Mouse (Mus musculus): ENCODE results near the gene Nell2. TPM values are rescaled to one million over a fixed set of nuclear protein-coding genes. Genes with fewer than 3 reads are reported as not detected.
"Not testable (repeated sequence)": the region's sequence is repeated elsewhere in the genome, so short reads cannot be mapped to it uniquely, and the experiment has no call there.

The Nell2 gene
- polyA plus RNA-seq, 1 experiment from 2014 or later = 1.7 TPM

GRCm38 (mm10) chr15:95526626-95527411 lies 1.5 kb downstream of the Nell2 start:
- Histone ChIP-seq H3K36me3 (no peaks in the 10 kb centered on the region), H3K27me3 (replicated peaks) (peaks cover 66% of the 10 kb centered on the region), H3K9me3 (no peaks in the 10 kb centered on the region), H3K9ac (no peak overlapping the region), H3K4me3 (peak overlapping the region; percentile 58), H3K4me1 (peaks cover 16% of the 10 kb centered on the region), H3K4me2 (peak overlapping the region; percentile 95), H3K27ac (replicated peaks) (no peak overlapping the region)
- ATAC-seq (ENCODE audit: extremely low read depth, insufficient number of reproducible peaks, low FRiP score, low TSS enrichment) = no peak
- 8% methylated on average over 27 of the region's 27 CpGs for WGBS

DNA sequence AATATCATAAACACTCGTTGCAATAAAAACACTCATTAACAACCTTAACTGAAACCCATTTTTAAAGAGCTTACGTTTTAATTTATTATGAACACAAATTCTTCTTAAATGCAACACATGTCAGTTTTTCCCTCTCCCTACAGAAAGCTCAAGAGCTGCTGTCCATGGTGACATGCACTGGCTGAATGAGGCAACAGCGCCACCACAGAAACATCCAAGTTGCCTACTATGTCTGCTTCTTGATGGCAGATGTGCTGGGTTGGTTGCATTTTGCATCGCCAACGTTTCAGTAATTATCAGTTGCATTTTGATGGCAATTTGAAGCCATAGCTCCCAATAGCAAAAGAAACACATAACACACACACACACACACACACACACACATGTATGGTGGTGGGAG lies 2.4 kb downstream of the Nell2 start:
- Histone ChIP-seq H3K27ac (replicated peaks) (no peak overlapping the region), H3K9me3 (no peaks in the 10 kb centered on the region), H3K4me1 (peaks cover 16% of the 10 kb centered on the region), H3K27me3 (replicated peaks) (peaks cover 66% of the 10 kb centered on the region), H3K4me2 (no peak overlapping the region), H3K9ac (no peak overlapping the region), H3K4me3 (no peak overlapping the region), H3K36me3 (no peaks in the 10 kb centered on the region)
- WGBS = 6% methylated on average over 5 of the region's 5 CpGs
- no peak for ATAC-seq (ENCODE audit: extremely low read depth, insufficient number of reproducible peaks, low FRiP score, low TSS enrichment)

DNA sequence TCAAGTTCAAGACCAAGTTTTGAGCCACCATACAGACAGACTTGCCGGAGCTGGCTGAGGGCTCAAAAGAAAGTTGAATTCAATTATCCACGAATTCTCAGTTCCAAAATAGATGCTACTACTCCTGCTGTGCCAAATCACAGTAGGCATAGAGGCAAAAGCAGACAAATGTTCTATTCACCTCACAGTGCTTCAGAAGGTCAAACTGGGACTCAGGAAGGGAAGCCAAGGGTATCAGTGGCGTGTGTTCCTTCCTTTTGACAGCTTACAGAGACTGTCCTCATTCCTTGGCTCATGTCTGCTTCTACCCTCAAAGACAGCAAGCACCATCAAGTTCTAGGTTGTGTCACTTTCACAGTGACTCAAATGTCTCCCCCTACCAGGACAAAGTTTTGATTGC lies 10.2 kb downstream of the Nell2 start:
- no peak for ATAC-seq (ENCODE audit: extremely low read depth, insufficient number of reproducible peaks, low FRiP score, low TSS enrichment)
- no peaks in the 10 kb centered on the region for H3K4me1 ChIP-seq
- no peak overlapping the region for H3K4me2 ChIP-seq
- H3K27me3 ChIP-seq (replicated peaks) = 0 out of 2 replicates have a peak, but pooled peaks cover under 1% of the 10 kb centered on the region
- no peaks in the 10 kb centered on the region for H3K9me3 ChIP-seq
- no peak overlapping the region for H3K9ac ChIP-seq
- 59% methylated on average over 3 of the region's 3 CpGs for WGBS
- H3K4me3 ChIP-seq = no peak overlapping the region
- no peaks in the 10 kb centered on the region for H3K36me3 ChIP-seq
- no peak overlapping the region for H3K27ac ChIP-seq (replicated peaks)

DNA sequence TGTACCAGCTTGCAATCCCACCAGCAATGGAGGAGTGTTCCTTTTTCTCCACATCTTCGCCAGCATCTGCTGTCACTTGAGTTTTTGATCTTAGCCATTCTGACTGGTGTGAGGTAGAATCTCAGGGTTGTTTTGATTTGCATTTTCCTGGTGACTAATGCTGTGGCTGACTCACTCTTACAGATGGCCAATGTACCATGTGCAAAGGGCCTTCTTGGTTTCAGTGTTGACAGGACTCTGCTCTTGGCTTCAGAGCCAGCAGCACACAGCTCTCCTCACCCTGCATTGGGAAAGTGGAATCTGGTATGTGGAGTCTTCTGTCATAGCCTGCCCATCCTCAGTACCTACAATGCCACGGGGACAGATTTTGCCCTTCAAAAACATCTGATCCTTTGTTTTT lies 15.1 kb downstream of the Nell2 start:
- H3K9me3 ChIP-seq; ATAC-seq (ENCODE audit: extremely low read depth, insufficient number of reproducible peaks, low FRiP score, low TSS enrichment): not testable (repeated sequence)
- WGBS = 57% methylated on average over 2 of the region's 2 CpGs

GRCm38 (mm10) chr15:95495666-95496065 lies 32.7 kb downstream of the Nell2 start:
- no peak for ATAC-seq (ENCODE audit: extremely low read depth, insufficient number of reproducible peaks, low FRiP score, low TSS enrichment)
- no peaks in the 10 kb centered on the region for H3K27me3 ChIP-seq (replicated peaks)
- no peaks in the 10 kb centered on the region for H3K36me3 ChIP-seq
- 61% methylated on average over 4 of the region's 4 CpGs for WGBS
- H3K4me3 ChIP-seq = no peak overlapping the region
- no peak overlapping the region for H3K4me2 ChIP-seq
- peaks cover 3% of the 10 kb centered on the region; the same call in 1 of the 2 replicates for H3K9me3 ChIP-seq
- no peak overlapping the region for H3K9ac ChIP-seq
- H3K27ac ChIP-seq (replicated peaks) = no peak overlapping the region
- H3K4me1 ChIP-seq = no peaks in the 10 kb centered on the region

More for the DNA sequence above, 15.1 kb downstream of the Nell2 start:
- not testable (repeated sequence) for H3K27ac ChIP-seq (replicated peaks); H3K4me2 ChIP-seq; H3K4me3 ChIP-seq; H3K36me3 ChIP-seq; H3K27me3 ChIP-seq (replicated peaks); H3K4me1 ChIP-seq; H3K9ac ChIP-seq

GRCm38 (mm10) chr15:95495193-95495592 lies 33.2 kb downstream of the Nell2 start:
- H3K27ac ChIP-seq (replicated peaks) = no peak overlapping the region
- no peak for ATAC-seq (ENCODE audit: extremely low read depth, insufficient number of reproducible peaks, low FRiP score, low TSS enrichment)
- no peak overlapping the region for H3K9ac ChIP-seq
- no peak overlapping the region for H3K4me3 ChIP-seq
- WGBS = 77% methylated on average over 8 of the region's 8 CpGs
- no peaks in the 10 kb centered on the region for H3K4me1 ChIP-seq
- no peaks in the 10 kb centered on the region for H3K27me3 ChIP-seq (replicated peaks)
- H3K4me2 ChIP-seq = no peak overlapping the region
- no peaks in the 10 kb centered on the region for H3K36me3 ChIP-seq
- H3K9me3 ChIP-seq = peaks cover 3% of the 10 kb centered on the region; the same call in 1 of the 2 replicates

DNA sequence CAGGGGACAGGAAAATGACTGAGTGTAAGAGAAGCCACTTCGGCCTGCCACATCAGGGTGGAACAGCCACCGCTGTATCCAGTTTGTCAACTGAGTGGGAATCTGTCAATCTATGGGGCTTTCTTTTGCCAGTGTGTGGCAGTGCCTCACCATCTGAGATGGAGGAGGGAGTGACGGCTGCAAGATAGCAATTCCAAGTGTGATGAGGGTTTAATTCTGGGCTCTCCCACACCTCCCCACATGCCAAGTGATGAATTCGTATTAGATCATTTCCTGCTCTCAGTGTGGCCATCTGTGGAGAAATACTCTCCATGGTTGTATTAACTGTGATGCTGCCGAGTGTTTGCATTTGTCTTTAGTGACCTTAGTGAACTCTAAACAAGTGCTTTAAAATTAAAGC lies 36.2 kb downstream of the Nell2 start:
- no peaks in the 10 kb centered on the region for H3K4me1 ChIP-seq
- 57% methylated on average over 5 of the region's 5 CpGs for WGBS
- H3K36me3 ChIP-seq = no peaks in the 10 kb centered on the region
- H3K4me3 ChIP-seq = no peak overlapping the region
- no peaks in the 10 kb centered on the region for H3K9me3 ChIP-seq
- H3K27ac ChIP-seq (replicated peaks) = no peak overlapping the region
- no peak overlapping the region for H3K9ac ChIP-seq
- H3K4me2 ChIP-seq = no peak overlapping the region
- H3K27me3 ChIP-seq (replicated peaks) = no peaks in the 10 kb centered on the region
- ATAC-seq (ENCODE audit: extremely low read depth, insufficient number of reproducible peaks, low FRiP score, low TSS enrichment) = no peak

DNA sequence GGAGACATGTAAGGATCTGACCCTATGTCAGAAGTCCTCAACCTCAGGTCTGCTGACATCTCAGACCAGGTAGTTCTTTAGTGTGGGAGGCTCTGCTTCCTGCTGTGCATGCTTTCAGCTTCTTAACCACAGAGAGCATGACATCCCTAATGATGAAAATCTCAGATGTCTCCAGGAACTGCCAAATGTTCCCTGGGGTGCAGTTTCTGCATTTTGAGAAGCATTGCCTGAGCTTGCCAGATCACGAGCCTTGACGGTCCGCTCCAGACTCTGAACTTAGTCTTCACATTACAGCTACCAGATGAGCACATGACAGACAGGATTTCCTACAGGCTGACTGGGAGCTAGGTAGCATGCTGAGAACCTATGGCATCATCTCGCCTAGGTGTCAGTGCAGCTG lies 39.2 kb downstream of the Nell2 start:
- no peak overlapping the region for H3K9ac ChIP-seq
- WGBS = 59% methylated on average over 4 of the region's 4 CpGs
- no peaks in the 10 kb centered on the region for H3K27me3 ChIP-seq (replicated peaks)
- no peaks in the 10 kb centered on the region for H3K9me3 ChIP-seq
- ATAC-seq (ENCODE audit: extremely low read depth, insufficient number of reproducible peaks, low FRiP score, low TSS enrichment) = no peak
- H3K4me1 ChIP-seq = no peaks in the 10 kb centered on the region
- H3K4me3 ChIP-seq = no peak overlapping the region
- no peaks in the 10 kb centered on the region for H3K36me3 ChIP-seq
- no peak overlapping the region for H3K27ac ChIP-seq (replicated peaks)
- no peak overlapping the region for H3K4me2 ChIP-seq

GRCm38 (mm10) chr15:95487961-95488360 lies 40.4 kb downstream of the Nell2 start:
- Histone ChIP-seq H3K4me3 (no peak overlapping the region), H3K27me3 (replicated peaks) (no peaks in the 10 kb centered on the region), H3K4me1 (no peaks in the 10 kb centered on the region), H3K36me3 (no peaks in the 10 kb centered on the region), H3K9ac (no peak overlapping the region), H3K9me3 (no peaks in the 10 kb centered on the region), H3K4me2 (no peak overlapping the region), H3K27ac (replicated peaks) (no peak overlapping the region)
- WGBS = 68% methylated on average over 5 of the region's 5 CpGs
- ATAC-seq (ENCODE audit: extremely low read depth, insufficient number of reproducible peaks, low FRiP score, low TSS enrichment) = no peak

DNA sequence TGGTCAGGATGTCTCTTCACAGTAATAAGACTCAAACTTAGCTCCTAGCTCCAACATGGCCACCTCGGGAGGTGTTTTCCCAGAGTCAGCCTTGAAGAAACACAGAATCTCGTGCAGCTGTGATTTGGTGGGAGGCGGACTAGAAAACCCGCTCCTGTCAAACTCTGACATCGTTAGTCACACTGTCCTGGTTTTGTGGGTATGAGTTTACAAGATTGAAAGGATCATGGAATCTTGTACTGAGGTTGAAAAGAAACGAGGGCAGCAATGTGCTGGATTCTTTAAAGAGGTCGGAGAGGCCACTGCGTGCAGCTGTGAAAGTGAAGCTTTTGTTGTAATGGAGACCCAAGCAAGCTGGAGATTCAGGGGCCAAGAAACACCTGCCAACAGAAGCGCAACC lies 46.4 kb downstream of the Nell2 start:
- no peak overlapping the region for H3K4me3 ChIP-seq
- no peak for ATAC-seq (ENCODE audit: extremely low read depth, insufficient number of reproducible peaks, low FRiP score, low TSS enrichment)
- no peak overlapping the region for H3K9ac ChIP-seq
- H3K27me3 ChIP-seq (replicated peaks) = no peaks in the 10 kb centered on the region
- no peak overlapping the region for H3K27ac ChIP-seq (replicated peaks)
- H3K9me3 ChIP-seq = no peaks in the 10 kb centered on the region
- H3K4me2 ChIP-seq = no peak overlapping the region
- H3K4me1 ChIP-seq = no peaks in the 10 kb centered on the region
- WGBS = 70% methylated on average over 9 of the region's 9 CpGs
- no peaks in the 10 kb centered on the region for H3K36me3 ChIP-seq

- ATAC-seq (ENCODE audit: extremely low read depth, insufficient number of reproducible peaks, low FRiP score, low TSS enrichment) = no peak
- 81% methylated on average over 4 of the region's 4 CpGs for WGBS
These were observed 46.8 kb downstream of the Nell2 start for GRCm38 (mm10) chr15:95481585-95481984.

GRCm38 (mm10) chr15:95476440-95476839 lies 51.9 kb downstream of the Nell2 start:
- ATAC-seq (ENCODE audit: extremely low read depth, insufficient number of reproducible peaks, low FRiP score, low TSS enrichment) = no peak
- WGBS = 77% methylated on average over 3 of the region's 3 CpGs
- Histone ChIP-seq H3K4me1 (no peaks in the 10 kb centered on the region), H3K36me3 (no peaks in the 10 kb centered on the region), H3K4me2 (no peak overlapping the region), H3K27ac (replicated peaks) (no peak overlapping the region), H3K9me3 (no peaks in the 10 kb centered on the region), H3K27me3 (replicated peaks) (no peaks in the 10 kb centered on the region), H3K4me3 (no peak overlapping the region), H3K9ac (no peak overlapping the region)

More at GRCm38 (mm10) chr15:95481585-95481984, 46.8 kb downstream of the Nell2 start:
- H3K27ac ChIP-seq (replicated peaks) = no peak overlapping the region
- H3K4me3 ChIP-seq = no peak overlapping the region
- H3K9ac ChIP-seq = no peak overlapping the region
- H3K4me2 ChIP-seq = no peak overlapping the region
- no peaks in the 10 kb centered on the region for H3K36me3 ChIP-seq
- no peaks in the 10 kb centered on the region for H3K27me3 ChIP-seq (replicated peaks)
- no peaks in the 10 kb centered on the region for H3K4me1 ChIP-seq
- no peaks in the 10 kb centered on the region for H3K9me3 ChIP-seq

Measured in heart, embryonic 13.5 days (tissue).